Mouse (Mus musculus) hindbrain, embryonic 16.5 days (tissue): ENCODE measurements around the gene Sugp2. TPM values are rescaled to one million over a fixed set of nuclear protein-coding genes. Genes with fewer than 3 reads are reported as not detected.

Experiments used
- ATAC-seq: fragments of 200-750 bp; cut with Nextera tagmentation; 2 replicates; pipeline ENCODE4 v1.8.0; 2017; ENCODE audit warnings: moderate TSS enrichment, moderate library complexity
- H3K27ac ChIP-seq: fragments of 300-500 bp; sonication (generic); 2 replicates; pipeline ENCODE4 v1.5.1; 2014; ENCODE audit warnings: low read depth, mild to moderate bottlenecking, control low read depth, low read length, moderate library complexity
- H3K27me3 ChIP-seq: fragments of 300-500 bp; sonication (generic); replicated peaks from 2 replicates; pipeline ENCODE4 v1.6.1; 2014; ENCODE audit warnings: low read length; ENCODE audit not compliant: control insufficient read depth, insufficient read depth
- H3K36me3 ChIP-seq: fragments of 300-500 bp; sonication (generic); 2 replicates; pipeline ENCODE4 v1.6.1; 2014; ENCODE audit warnings: mild to moderate bottlenecking, low read length, moderate library complexity, mixed read lengths; ENCODE audit not compliant: control insufficient read depth, insufficient read depth
- H3K4me1 ChIP-seq: fragments of 300-500 bp; sonication (generic); 2 replicates; pipeline ENCODE4 v1.6.1; 2014; ENCODE audit warnings: low read depth, low read length; ENCODE audit not compliant: control insufficient read depth, insufficient read depth
- H3K4me2 ChIP-seq: fragments of 300-500 bp; sonication (generic); 2 replicates; pipeline ENCODE4 v1.6.1; 2014; ENCODE audit warnings: mild to moderate bottlenecking, low read length, control low read depth, moderate library complexity
- H3K4me3 ChIP-seq: fragments of 300-500 bp; sonication (generic); 2 replicates; pipeline ENCODE4 v1.5.1; 2014; ENCODE audit warnings: mild to moderate bottlenecking, low read length, control low read depth, moderate library complexity
- H3K9ac ChIP-seq: fragments of 300-500 bp; sonication (generic); 2 replicates; pipeline ENCODE4 v1.6.1; 2014; ENCODE audit warnings: low read depth, mild to moderate bottlenecking, control low read depth, low read length, moderate library complexity
- H3K9me3 ChIP-seq: fragments of 300-500 bp; sonication (generic); 2 replicates; pipeline ENCODE4 v1.6.1; 2014; ENCODE audit warnings: mild to moderate bottlenecking, low read length, moderate library complexity; ENCODE audit not compliant: control insufficient read depth
- WGBS: fragments of 180-500 bp; shearing (Covaris S2); extraction: QIAGEN DNeasy Blood & Tissue Kit; methylation state at CpG from one replicate; pipeline ENCODE4 v1.1.7; 2014; 5-methylcytosine and 5-hydroxymethylcytosine counted together
- polyA plus RNA-seq: library from polyadenylated mRNA; unstranded; fragments of >200 nt; fragmentation: Nextera tagmentation; extraction: Ambion mirVana; gene quantifications from 2 replicates; pipeline ENCODE4 v1.2.1, GENCODE M21; 2015

The Sugp2 gene
- polyA plus RNA-seq, 1 experiment from 2014 or later = 85.1 TPM

DNA sequence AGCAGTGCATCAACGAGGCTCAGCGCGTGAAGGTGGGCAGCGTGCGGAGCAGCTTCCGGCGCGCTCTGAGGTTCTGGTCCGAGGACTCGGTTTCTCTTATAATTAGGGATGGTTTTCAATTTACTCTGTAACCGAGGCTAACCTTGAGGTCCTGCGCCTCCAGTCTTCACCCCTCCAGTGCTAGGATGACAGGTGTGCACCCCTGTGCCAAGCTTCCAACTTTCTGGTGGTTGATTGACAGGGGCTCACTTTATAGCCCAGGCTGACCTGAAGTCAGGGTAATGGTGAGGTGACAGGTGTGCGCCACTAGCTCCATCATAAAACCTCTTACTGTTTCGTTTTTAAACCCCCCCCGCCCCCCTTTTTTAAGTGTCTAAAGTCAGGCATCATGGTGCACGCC is 68.9 kb downstream of the Sugp2 start:
- Histone ChIP-seq H3K27ac (peak overlapping the region; percentile 63), H3K27me3 (no peaks in the 10 kb centered on the region), H3K4me2 (peak overlapping the region; percentile 97), H3K9ac (peak overlapping the region; percentile 88), H3K9me3 (no peaks in the 10 kb centered on the region), H3K4me1 (peaks cover 18% of the 10 kb centered on the region), H3K4me3 (peak overlapping the region; percentile 92), H3K36me3 (peaks cover 20% of the 10 kb centered on the region)
- ATAC-seq = peak; percentile 29
- 4% methylated on average over 16 of the region's 16 CpGs for WGBS

GRCm38 (mm10) chr8:70309311-70309710 is 75.3 kb downstream of the Sugp2 start:
- Histone ChIP-seq H3K9ac (no peak overlapping the region), H3K4me3 (no peak overlapping the region), H3K4me1 (no peaks in the 10 kb centered on the region), H3K27me3 (no peaks in the 10 kb centered on the region), H3K9me3 (no peaks in the 10 kb centered on the region), H3K4me2 (no peak overlapping the region), H3K36me3 (peaks cover 39% of the 10 kb centered on the region), H3K27ac (no peak overlapping the region)
- WGBS = 29% methylated on average over 2 of the region's 2 CpGs
- no peak for ATAC-seq

DNA sequence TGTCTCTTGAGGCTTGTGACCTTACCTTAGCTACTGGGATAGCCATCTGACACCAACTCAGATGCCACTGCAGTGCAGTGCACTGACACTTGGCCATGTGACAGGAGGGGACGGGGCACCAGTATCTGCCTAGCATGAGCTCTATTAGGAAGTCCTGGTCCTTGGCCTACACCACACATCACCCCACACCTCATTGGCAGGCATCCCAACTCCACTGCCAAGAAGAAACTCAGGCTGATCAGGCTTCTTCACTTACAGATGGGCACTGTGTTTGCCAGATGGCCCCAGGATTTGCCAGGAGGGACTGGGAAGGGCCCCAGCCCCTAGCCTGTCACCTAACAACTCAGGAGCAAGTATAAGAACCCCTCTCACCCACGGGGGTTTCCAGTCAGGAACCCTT is 79.4 kb downstream of the Sugp2 start:
- Histone ChIP-seq H3K9me3 (no peaks in the 10 kb centered on the region), H3K4me2 (no peak overlapping the region), H3K27me3 (no peaks in the 10 kb centered on the region), H3K4me1 (peaks cover 24% of the 10 kb centered on the region), H3K9ac (no peak overlapping the region), H3K27ac (no peak overlapping the region), H3K36me3 (peaks cover 27% of the 10 kb centered on the region), H3K4me3 (no peak overlapping the region)
- no peak for ATAC-seq
- WGBS = 63% methylated on average over 2 of the region's 2 CpGs

DNA sequence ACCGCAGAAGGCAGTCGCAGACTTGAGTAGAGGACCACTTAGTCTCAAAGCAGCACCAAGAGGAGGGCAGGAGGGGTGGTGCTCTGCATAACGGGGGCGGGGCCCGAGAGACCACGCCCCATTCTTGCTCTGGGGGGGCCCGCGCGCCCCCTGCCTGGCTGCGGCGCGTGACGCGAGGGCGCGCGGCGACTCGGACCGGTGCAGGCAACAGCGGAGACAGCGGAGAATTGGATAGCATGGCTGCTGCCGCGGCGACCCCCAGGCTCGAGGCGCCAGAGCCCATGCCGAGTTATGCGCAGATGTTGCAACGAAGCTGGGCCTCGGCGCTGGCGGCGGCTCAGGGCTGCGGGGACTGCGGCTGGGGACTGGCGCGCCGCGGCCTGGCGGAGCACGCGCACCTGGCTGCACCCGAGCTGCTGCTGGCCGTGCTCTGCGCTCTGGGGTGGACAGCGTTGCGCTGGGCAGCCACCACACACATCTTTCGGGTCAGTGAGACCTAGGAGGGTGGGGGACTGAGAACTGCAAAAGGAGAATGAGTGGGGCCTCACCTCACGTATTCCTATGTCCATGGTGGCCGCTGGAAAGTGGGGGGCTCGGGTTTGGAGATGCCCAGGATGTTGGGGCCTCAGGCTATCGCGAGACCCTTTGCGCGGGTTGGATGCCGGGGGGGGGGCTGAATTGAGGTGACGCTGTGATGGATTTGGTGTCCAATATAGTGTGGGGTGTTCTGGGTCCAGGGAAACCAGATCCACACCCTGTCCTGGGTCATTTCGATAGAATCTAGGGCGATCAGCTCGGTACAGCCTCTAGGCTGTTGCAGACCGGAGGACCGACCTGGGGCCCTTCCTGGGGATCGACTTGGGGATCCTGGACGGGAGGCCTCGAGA is 81.8 kb downstream of the Sugp2 start, which contains the start of gene Cers1:
Gene Cers1 (plus strand): TSS at position 152 of the 887 bp plus-strand sequence.
- peaks cover 24% of the 10 kb centered on the region for H3K4me1 ChIP-seq
- H3K4me3 ChIP-seq = peak within 1 kb of the TSS; percentile 70
- peak within 1 kb of the TSS; percentile 85 for H3K9ac ChIP-seq
- 1% methylated on average over 65 of the region's 66 CpGs for WGBS
- no peaks in the 10 kb centered on the region for H3K9me3 ChIP-seq
- H3K36me3 ChIP-seq = peaks cover 20% of the 10 kb centered on the region
- H3K27ac ChIP-seq = peak within 1 kb of the TSS; percentile 94
- peak within 1 kb of the TSS; percentile 92 for H3K4me2 ChIP-seq
- ATAC-seq = peak; percentile 72
- H3K27me3 ChIP-seq = no peaks in the 10 kb centered on the region

DNA sequence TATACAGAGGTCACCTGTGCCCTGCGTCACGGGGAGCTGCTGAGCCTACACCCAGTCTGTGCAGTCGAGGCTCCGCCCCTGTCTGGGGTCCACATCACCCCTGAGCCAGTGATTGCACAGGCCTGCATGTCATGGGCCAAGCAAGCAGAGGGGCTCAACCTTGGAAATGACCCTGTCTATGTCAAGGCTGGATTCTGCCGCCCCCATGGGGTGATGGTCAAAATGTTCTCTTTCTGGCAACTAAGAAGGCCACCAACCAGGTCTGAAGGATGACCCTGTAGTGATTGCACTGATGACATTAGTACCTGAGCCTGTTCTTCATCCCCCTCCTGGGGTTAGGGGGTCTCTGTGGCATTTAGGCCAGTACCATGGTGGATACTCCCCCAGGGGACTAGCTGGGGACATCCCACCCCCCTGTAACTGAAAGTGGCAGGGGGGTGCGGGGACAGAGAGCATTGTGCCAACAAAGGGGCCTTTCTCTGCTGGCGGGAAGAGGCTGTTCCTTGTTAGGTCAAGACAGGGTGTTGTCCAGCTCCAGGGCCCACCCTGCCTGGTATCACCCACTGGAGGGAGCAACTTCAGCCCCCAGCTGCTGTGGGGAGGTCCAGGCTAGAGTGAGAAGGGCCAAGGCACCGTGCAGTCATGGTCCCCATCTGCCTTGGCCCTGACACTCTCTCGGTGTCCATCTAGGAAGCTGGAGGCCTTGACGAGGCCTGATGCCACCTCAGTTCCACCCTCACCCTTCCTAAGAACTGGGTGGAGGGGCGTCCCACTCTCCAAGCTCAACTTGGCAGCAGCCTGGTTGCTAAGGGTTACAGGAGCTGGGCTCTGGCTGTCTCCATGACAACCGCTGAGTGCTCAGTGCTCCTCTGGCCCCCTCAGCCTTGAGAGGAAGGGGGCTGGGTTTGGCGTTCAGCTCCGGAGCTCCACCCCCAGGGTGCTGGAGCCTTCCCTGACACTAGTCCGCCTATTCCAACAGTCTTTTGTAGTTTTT is 82.8 kb downstream of the Sugp2 start:
- Histone ChIP-seq H3K36me3 (peaks cover 22% of the 10 kb centered on the region), H3K9ac (peak overlapping the region; percentile 85), H3K27ac (peak overlapping the region; percentile 94), H3K4me2 (peak overlapping the region; percentile 92), H3K9me3 (no peaks in the 10 kb centered on the region), H3K27me3 (no peaks in the 10 kb centered on the region), H3K4me1 (peaks cover 24% of the 10 kb centered on the region), H3K4me3 (peak overlapping the region; percentile 70)
- WGBS = 9% methylated on average over 15 of the region's 15 CpGs
- peak; percentile 87 for ATAC-seq

- Histone ChIP-seq H3K4me2 (peak overlapping the region; percentile 92), H3K36me3 (peaks cover 19% of the 10 kb centered on the region), H3K27ac (peak overlapping the region; percentile 94), H3K4me1 (peaks cover 24% of the 10 kb centered on the region), H3K27me3 (no peaks in the 10 kb centered on the region), H3K4me3 (peak overlapping the region; percentile 70), H3K9ac (peak overlapping the region; percentile 41), H3K9me3 (no peaks in the 10 kb centered on the region)
- WGBS = 79% methylated on average over 5 of the region's 5 CpGs
- ATAC-seq = no peak
These were observed 83.8 kb downstream of the Sugp2 start for GRCm38 (mm10) chr8:70317872-70318271.

DNA sequence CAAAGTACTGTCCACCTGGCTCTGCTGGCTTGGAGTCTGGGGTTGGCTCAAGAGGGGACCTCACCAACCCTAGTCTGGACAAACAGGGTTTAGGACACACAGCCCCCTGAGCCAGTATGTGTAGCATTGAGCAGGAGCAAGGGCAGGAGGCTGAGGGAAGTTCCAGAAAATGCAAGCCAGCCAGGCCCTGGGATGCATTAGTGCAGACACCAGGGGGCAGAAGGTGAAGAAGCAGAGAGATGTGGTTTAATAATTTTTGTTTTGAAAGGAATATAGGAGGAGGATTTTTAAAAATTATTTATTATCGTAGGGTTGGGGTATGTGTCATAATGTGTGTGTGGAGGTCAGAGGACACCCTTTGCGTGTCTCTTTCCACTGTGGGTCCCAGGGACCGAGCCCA is 89.7 kb downstream of the Sugp2 start:
- ATAC-seq = no peak
- Histone ChIP-seq H3K9me3 (no peaks in the 10 kb centered on the region), H3K27ac (no peak overlapping the region), H3K4me3 (no peak overlapping the region), H3K9ac (no peak overlapping the region), H3K27me3 (no peaks in the 10 kb centered on the region), H3K36me3 (peaks cover 32% of the 10 kb centered on the region), H3K4me2 (no peak overlapping the region), H3K4me1 (no peaks in the 10 kb centered on the region)
- 96% methylated on average over 3 of the region's 3 CpGs for WGBS

DNA sequence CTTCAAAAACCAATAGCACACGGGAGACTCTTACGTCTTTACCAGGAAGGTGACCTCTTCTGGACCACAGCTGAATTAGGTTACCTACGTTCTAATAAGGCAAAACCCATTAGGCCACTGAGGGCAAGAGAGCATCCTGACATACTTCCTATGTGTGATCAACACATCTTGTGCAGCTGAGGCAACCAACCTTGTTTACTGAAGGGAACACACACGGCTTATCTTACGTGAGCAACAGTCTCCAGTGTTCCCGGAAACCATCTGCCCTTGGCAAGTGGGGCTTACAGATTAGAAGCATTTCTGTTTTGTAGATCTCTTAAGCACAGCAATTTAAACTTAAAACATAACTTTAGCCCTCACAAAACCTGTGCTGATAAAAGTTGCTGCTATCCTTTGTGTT is 93.5 kb downstream of the Sugp2 start:
- no peaks in the 10 kb centered on the region for H3K9me3 ChIP-seq

More for the DNA sequence above, 93.5 kb downstream of the Sugp2 start:
- Histone ChIP-seq H3K27me3 (no peaks in the 10 kb centered on the region; the same call in 1 of the 2 replicates), H3K4me3 (no peak overlapping the region), H3K27ac (no peak overlapping the region), H3K4me1 (peaks cover 15% of the 10 kb centered on the region), H3K9ac (no peak overlapping the region), H3K36me3 (peaks cover 32% of the 10 kb centered on the region), H3K4me2 (no peak overlapping the region)
- 94% methylated on average over 6 of the region's 6 CpGs for WGBS
- no peak for ATAC-seq
